Mouse (Mus musculus) forebrain, embryonic 15.5 days (tissue): ENCODE measurements around the gene Smim24. TPM values are rescaled to one million over a fixed set of nuclear protein-coding genes. Genes with fewer than 3 reads are reported as not detected.

Experiments used
- ATAC-seq: fragments of 200-750 bp; cut with Nextera tagmentation; replicated peaks from 2 replicates; pipeline ENCODE4 v1.8.0; 2017; ENCODE audit warnings: mild to moderate bottlenecking, moderate TSS enrichment, moderate library complexity
- H3K27ac ChIP-seq: fragments of 300-500 bp; sonication (generic); replicated peaks from 2 replicates; pipeline ENCODE4 v1.5.1; 2015; ENCODE audit warnings: mild to moderate bottlenecking, inconsistent platforms
- H3K27me3 ChIP-seq: fragments of 300-500 bp; sonication (generic); 2 replicates; pipeline ENCODE4 v1.6.1; 2015; ENCODE audit warnings: inconsistent platforms
- H3K36me3 ChIP-seq: fragments of 300-500 bp; sonication (generic); 2 replicates; pipeline ENCODE4 v1.6.1; 2015; ENCODE audit warnings: mild to moderate bottlenecking, inconsistent platforms
- H3K4me1 ChIP-seq: fragments of 300-500 bp; sonication (generic); 2 replicates; pipeline ENCODE4 v1.6.1; 2015; ENCODE audit warnings: inconsistent platforms
- H3K4me2 ChIP-seq: fragments of 300-500 bp; sonication (generic); replicated peaks from 2 replicates; pipeline ENCODE4 v1.6.1; 2015; ENCODE audit warnings: mild to moderate bottlenecking, inconsistent platforms
- H3K4me3 ChIP-seq: fragments of 300-500 bp; sonication (generic); 2 replicates; pipeline ENCODE4 v1.5.1; 2015; ENCODE audit warnings: mild to moderate bottlenecking, inconsistent platforms
- H3K9ac ChIP-seq: fragments of 300-500 bp; sonication (generic); replicated peaks from 2 replicates; pipeline ENCODE4 v1.6.1; 2015; ENCODE audit warnings: mild to moderate bottlenecking, inconsistent platforms
- H3K9me3 ChIP-seq: fragments of 300-500 bp; sonication (generic); 2 replicates; pipeline ENCODE4 v1.6.1; 2016; ENCODE audit warnings: inconsistent platforms
- WGBS: fragments of 180-500 bp; shearing (Covaris S2); methylation state at CpG from one replicate; pipeline ENCODE4 v1.1.7; 2015; ENCODE audit warnings: mixed read lengths; 5-methylcytosine and 5-hydroxymethylcytosine counted together
- polyA plus RNA-seq: library from polyadenylated mRNA; unstranded; fragments of >200 nt; fragmentation: Nextera tagmentation; extraction: Ambion mirVana; gene quantifications from 2 replicates; pipeline ENCODE4 v1.2.1, GENCODE M21; 2015

The Smim24 gene
- polyA plus RNA-seq, 1 experiment from 2014 or later, result 1.8 TPM

DNA sequence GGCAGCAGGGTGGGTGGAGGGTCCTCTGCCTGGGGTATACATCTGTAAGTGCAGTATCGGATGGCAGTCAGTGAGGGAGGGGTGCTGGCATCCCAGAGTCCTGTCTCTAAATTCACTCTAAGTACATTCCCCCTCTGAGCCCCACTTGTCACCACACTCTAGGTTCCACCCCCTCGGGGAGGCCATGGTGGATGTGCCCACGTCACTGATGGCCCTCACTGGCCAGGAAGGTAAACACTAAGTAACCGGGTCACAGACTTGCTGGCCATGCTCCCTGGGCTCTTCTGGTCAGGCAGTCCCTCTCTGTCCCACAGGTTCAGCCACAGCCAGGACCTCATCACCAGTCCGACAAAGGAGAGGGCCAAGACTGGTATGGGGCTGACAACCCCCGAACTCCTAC is 29.3 kb downstream of the Smim24 start:
- Histone ChIP-seq H3K4me1 (peaks cover 53% of the 10 kb centered on the region), H3K27me3 (peaks cover under 1% of the 10 kb centered on the region; the same call in 1 of the 2 replicates), H3K4me3 (no peak overlapping the region), H3K9me3 (no peaks in the 10 kb centered on the region), H3K9ac (no peak overlapping the region), H3K27ac (no peak overlapping the region), H3K36me3 (no peaks in the 10 kb centered on the region; the same call in 1 of the 2 replicates), H3K4me2 (no peak overlapping the region)
- WGBS, result 79% methylated on average over 6 of the region's 6 CpGs
- ATAC-seq, result no peak

DNA sequence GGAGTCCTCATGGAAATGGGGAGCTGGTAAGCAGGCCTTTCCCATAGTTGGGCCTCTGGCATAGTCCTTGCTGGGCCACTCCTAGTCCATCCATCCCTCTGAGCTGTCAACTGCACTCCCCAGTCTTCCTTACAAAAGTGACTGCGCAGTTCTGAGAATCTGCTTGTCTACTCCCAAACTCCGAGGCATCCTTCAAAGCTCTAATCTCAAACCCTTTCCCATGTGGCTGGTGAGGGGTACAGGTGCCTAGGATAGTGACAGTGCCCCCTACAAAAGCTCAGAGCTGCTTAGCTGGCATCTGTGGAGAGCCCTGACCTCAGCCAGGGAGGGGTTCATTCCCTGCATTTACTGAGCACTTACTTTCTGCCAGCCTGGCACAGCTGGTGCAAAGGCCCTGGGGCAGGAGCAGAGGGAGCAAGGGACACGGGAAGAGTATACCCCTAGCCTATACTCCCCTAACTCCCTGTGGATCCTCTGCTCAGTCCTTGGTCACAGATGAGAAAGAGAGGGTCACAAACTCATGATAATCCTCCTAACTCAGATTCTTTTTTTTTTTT is 29.9 kb downstream of the Smim24 start:
- H3K36me3 ChIP-seq, result no peaks in the 10 kb centered on the region; the same call in 1 of the 2 replicates
- no peak for ATAC-seq
- 83% methylated on average over 3 of the region's 3 CpGs for WGBS
- H3K9ac ChIP-seq, result no peak overlapping the region
- no peaks in the 10 kb centered on the region for H3K9me3 ChIP-seq
- no peak overlapping the region for H3K4me2 ChIP-seq
- H3K27me3 ChIP-seq, result peaks cover 4% of the 10 kb centered on the region; the same call in 1 of the 2 replicates
- no peak overlapping the region for H3K4me3 ChIP-seq
- H3K4me1 ChIP-seq, result peaks cover 50% of the 10 kb centered on the region
- H3K27ac ChIP-seq, result no peak overlapping the region

DNA sequence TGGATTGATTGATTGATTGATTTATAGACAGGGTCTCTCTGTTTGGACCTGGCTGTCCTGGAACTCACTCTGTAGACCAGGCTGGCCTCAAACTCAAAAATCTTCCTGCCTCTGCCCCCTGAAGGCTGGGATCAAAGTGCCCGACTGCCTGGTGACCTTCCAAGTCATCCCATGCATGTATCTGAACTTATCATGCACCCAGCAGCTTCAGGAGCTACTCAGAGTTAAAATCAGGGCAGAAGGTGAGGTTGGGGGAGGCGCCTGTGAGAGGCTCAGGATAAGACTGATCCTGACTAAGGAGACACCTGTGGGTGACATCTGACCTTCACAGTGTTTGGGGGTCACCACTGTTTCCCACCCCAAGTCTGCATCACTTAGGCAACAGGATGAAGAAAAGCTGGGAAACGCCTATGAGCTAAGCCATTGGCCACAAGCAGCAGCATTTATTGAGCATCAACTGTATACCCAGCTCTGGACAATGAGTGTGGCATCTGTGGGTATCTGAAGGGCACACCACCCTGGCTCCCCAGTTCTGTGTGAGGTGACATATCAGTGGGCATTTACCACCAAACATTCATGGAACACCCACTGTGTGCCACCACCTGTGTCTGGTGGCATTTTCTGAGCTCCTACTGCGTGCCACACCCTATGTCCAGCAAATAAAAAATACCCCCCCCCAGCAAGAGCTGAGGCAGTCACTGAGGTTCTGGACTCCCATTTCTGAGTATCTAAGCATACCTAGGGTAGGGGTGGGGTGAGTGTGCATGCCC is 30.8 kb downstream of the Smim24 start:
- 0 out of 2 replicates have a peak overlapping the region, but pooled peaks have one; percentile 63 for H3K4me2 ChIP-seq

DNA sequence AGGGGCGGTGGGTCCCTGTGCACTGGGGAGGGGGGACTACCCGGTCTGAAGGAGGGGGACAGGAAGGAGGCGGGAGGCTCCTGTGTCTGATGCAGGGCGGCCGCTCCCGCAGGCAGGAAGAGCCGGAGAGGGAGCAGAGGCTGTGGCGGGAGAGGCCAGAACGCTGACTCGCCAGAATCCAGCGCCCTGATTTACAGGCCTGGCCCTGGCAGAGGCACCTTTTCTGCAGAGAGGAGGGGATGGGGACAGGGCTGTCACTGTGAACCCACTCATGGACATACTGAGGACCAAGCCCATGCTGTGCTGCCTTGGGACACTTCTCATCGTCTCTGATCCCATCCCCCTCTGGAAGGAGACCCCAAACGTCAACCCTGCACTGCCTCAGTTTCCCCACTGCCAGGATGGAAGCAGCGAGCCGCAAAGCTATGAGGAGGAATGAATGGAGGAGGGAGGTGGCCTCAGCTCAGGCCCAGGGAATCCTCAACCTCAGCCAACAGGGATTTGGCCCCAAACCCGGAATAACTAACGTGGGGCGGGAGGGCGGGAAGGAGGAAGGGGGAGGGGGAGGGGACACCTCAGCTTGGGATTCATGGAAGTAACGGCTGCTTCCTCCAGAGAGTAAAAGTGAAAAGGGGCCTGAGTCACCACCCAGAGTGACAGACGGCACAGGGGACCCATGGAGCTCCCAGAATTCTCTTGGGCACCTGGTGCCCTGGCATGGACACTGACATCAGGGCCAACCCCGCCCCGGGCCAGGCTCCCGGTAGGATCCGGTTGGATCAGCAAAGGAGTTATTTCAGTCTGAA is 31.6 kb downstream of the Smim24 start:
- no peak overlapping the region for H3K4me3 ChIP-seq
- H3K4me1 ChIP-seq, result peaks cover 42% of the 10 kb centered on the region
- H3K27ac ChIP-seq, result peak overlapping the region; percentile 70
- H3K9ac ChIP-seq, result peak overlapping the region; percentile 7; the same call in 1 of the 2 replicates
- no peaks in the 10 kb centered on the region for H3K9me3 ChIP-seq
- no peak; the same call in 1 of the 2 replicates for ATAC-seq
- peaks cover 7% of the 10 kb centered on the region; the same call in 1 of the 2 replicates for H3K27me3 ChIP-seq
- 5% methylated on average over 25 of the region's 25 CpGs for WGBS
- H3K4me2 ChIP-seq, result peak overlapping the region; percentile 63; the same call in 1 of the 2 replicates
- H3K36me3 ChIP-seq, result no peaks in the 10 kb centered on the region; the same call in 1 of the 2 replicates

More for the DNA sequence above, 30.8 kb downstream of the Smim24 start:
- no peaks in the 10 kb centered on the region; the same call in 1 of the 2 replicates for H3K36me3 ChIP-seq
- ATAC-seq, result no peak
- H3K27ac ChIP-seq, result peak overlapping the region; percentile 70
- H3K27me3 ChIP-seq, result peaks cover 7% of the 10 kb centered on the region; the same call in 1 of the 2 replicates
- H3K4me1 ChIP-seq, result peaks cover 41% of the 10 kb centered on the region
- H3K4me3 ChIP-seq, result no peak overlapping the region
- H3K9me3 ChIP-seq, result no peaks in the 10 kb centered on the region
- H3K9ac ChIP-seq, result 0 out of 2 replicates have a peak overlapping the region, but pooled peaks have one; percentile 7
- 73% methylated on average over 4 of the region's 4 CpGs for WGBS

DNA sequence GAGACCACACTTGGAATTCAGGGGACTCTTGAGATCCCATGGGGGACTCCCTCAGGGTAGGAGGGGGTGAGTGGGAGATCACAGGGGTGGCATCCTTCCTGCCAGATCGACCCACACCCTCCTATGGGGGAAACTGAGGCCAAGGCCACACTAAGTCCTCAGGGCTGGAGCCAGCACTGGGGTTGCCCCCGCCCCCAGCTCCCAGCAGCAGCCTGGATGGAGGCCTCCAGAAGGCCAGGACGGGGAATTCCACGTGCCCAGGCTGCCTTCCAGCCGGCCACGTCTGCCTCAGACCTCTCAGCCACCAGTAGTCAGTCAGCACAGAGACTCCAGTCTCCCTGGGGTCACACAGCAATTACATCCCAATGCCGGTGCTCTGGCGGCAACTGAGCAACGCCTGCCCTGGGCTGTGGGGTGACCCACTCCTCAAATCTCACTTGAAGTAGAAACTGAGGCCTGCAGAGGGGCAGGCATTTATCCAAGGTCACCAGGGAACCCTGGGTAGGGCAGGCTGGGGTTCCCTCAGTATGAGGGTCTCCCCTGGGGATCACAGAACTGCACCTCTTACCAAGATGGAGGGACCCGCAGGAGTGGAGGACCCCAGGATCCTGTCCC is 32.5 kb downstream of the Smim24 start:
- H3K4me1 ChIP-seq, result peaks cover 47% of the 10 kb centered on the region
- H3K9ac ChIP-seq, result no peak overlapping the region; the same call in 1 of the 2 replicates
- H3K27ac ChIP-seq, result peak overlapping the region; percentile 70
- peak overlapping the region; percentile 44; the same call in 1 of the 2 replicates for H3K4me3 ChIP-seq
- H3K27me3 ChIP-seq, result peaks cover 7% of the 10 kb centered on the region; the same call in 1 of the 2 replicates
- no peaks in the 10 kb centered on the region for H3K9me3 ChIP-seq
- H3K36me3 ChIP-seq, result no peaks in the 10 kb centered on the region
- WGBS, result 29% methylated on average over 10 of the region's 10 CpGs
- no peak for ATAC-seq
- peak overlapping the region; percentile 63 for H3K4me2 ChIP-seq

DNA sequence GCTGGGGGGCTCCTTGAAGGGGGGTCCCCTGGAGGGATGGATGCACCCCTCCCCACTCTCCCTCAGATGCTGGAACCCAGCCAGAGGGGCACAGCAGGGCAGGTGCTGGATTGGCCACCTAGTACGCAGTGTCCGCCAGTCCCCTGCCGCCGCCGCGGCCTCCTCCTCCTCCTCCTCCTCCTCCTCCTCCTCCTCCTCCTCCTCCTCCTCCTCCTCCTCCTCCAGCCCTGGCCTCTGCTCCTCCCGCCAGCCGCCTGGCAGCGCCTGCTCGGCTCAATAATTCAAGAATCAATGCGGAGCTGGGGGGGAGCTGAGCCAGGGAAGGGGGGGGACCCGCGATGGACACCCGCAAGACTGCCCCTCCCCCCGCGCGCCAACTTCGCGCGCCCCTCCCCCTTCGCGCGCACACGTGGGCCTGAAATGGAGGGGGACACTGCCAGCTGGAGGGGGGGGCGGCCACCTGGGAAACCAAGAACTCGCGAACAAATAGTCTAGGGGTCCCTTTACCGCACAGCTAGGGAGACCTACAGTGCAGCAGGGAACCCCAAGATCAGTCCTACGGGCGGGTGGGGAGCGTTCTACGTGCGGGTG is 33.3 kb downstream of the Smim24 start:
- Histone ChIP-seq H3K27me3 (peaks cover 7% of the 10 kb centered on the region; the same call in 1 of the 2 replicates), H3K9me3 (no peaks in the 10 kb centered on the region), H3K36me3 (no peaks in the 10 kb centered on the region), H3K27ac (peak overlapping the region; percentile 42), H3K4me1 (peaks cover 50% of the 10 kb centered on the region), H3K4me3 (peak overlapping the region; percentile 44), H3K4me2 (peak overlapping the region; percentile 63), H3K9ac (peak overlapping the region; percentile 55)
- ATAC-seq, result no peak
- 3% methylated on average over 18 of the region's 33 CpGs for WGBS

DNA sequence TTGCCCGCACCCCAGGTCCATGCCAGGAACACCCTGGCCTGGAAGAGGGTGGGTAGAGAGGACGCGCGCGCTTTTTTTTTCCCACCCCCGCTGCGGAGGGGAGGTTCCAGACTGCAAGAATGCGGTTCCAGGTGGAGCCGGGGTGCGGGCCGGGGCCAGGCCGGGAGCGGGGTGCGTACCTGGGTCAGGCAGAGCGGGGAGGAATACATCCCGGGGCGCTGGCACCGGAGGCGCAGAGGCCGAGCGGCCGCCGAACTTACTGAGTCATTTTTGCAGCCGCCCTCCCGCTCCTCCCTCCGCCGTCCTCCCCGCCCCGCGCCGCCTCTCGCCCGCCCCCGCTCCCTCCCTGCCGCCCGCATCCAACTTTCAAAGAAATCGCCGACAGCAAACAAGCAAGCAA is 34.0 kb downstream of the Smim24 start:
- H3K36me3 ChIP-seq, result no peaks in the 10 kb centered on the region
- peak overlapping the region; percentile 55 for H3K9ac ChIP-seq
- WGBS, result under 1% methylated on average over 38 of the region's 38 CpGs
- peaks cover 55% of the 10 kb centered on the region for H3K4me1 ChIP-seq
- H3K4me3 ChIP-seq, result peak overlapping the region; percentile 44
- no peak for ATAC-seq
- H3K9me3 ChIP-seq, result no peaks in the 10 kb centered on the region
- H3K4me2 ChIP-seq, result peak overlapping the region; percentile 63
- H3K27me3 ChIP-seq, result peaks cover 7% of the 10 kb centered on the region; the same call in 1 of the 2 replicates
- peak overlapping the region; percentile 24; the same call in 1 of the 2 replicates for H3K27ac ChIP-seq

DNA sequence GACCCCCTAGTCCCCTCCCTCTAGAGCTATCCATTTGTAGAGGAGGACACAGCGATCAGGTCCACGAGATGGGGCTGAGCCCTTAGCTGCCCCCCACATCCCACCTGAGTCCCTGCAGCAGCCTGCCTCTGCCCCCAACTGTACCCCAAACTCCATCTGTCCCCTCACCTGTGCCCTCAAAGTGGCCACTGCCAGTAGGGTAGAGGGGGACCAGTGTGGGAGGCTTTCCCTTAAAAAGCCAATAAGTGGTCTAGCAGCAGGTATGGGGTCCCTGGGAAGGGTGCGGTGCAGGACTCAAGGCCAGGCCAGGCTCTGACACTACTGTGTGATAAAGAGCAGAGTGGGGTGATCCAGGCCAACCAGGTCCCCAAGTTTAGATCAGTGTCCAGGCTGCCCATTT is 34.5 kb downstream of the Smim24 start:
- H3K4me2 ChIP-seq, result peak overlapping the region; percentile 63
- H3K36me3 ChIP-seq, result no peaks in the 10 kb centered on the region
- 35% methylated on average over 3 of the region's 3 CpGs for WGBS
- H3K9me3 ChIP-seq, result no peaks in the 10 kb centered on the region
- H3K27ac ChIP-seq, result 0 out of 2 replicates have a peak overlapping the region, but pooled peaks have one; percentile 14
- 0 out of 2 replicates have a peak overlapping the region, but pooled peaks have one; percentile 55 for H3K9ac ChIP-seq
- peak overlapping the region; percentile 44 for H3K4me3 ChIP-seq
- no peak for ATAC-seq
- peaks cover 57% of the 10 kb centered on the region for H3K4me1 ChIP-seq
- peaks cover 7% of the 10 kb centered on the region; the same call in 1 of the 2 replicates for H3K27me3 ChIP-seq

DNA sequence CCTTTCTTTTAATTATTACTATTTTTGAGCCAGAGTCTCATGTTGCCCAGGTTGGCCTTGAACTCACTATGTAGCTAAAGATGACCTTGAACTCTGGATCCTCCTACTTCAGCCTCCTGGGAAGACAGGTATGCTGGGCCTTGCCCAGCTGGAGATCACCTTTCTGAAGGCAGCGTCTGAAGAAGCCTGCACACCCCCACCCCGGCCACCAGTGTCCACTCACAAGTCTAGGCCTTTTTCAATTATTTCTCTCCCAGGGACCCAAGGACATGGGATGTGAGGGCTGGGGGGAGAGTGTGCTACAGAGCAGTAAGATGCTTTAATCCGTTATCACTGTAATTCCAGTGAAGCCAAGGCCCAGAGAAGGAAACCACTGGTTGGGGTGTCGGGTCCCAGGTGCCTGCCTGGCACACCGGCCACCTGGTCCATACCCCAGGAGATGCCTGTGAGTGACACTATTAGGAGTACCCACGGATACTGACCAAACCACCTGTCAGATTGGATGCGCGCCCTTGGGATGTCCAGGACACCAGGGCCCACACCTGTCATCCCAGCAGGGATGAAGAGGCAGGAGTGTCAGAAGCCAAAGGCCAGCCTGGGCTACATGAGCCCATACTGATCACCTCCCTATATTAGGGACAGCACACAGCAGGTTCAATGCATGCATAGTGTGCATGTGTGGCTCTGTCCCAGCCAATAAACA is 35.1 kb downstream of the Smim24 start:
- Histone ChIP-seq H3K27me3 (peaks cover 7% of the 10 kb centered on the region; the same call in 1 of the 2 replicates), H3K4me1 (peaks cover 62% of the 10 kb centered on the region)
- WGBS, result 83% methylated on average over 8 of the region's 8 CpGs

DNA sequence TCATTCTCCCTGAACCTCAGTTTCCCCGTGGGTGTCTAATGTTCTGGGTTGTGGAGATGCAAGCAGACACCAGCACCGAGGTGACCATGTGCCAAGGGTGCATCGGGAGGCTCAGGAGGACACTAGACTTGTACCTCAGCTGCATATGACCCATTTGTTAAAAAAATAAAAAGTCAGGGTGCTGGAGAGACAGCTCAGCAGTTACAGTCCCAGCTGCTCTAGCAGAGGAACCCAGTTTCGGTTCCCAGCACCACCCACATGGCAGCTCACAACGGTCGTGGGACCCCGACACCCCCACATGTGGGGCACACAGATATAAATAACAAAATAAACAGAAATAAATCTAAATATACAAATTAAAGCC is 35.6 kb downstream of the Smim24 start:
- Histone ChIP-seq H3K27ac (no peak overlapping the region), H3K27me3 (peaks cover 7% of the 10 kb centered on the region; the same call in 1 of the 2 replicates), H3K4me3 (no peak overlapping the region), H3K4me2 (no peak overlapping the region), H3K9me3 (no peaks in the 10 kb centered on the region), H3K36me3 (no peaks in the 10 kb centered on the region), H3K9ac (no peak overlapping the region), H3K4me1 (peaks cover 67% of the 10 kb centered on the region)
- no peak for ATAC-seq
- 91% methylated on average over 7 of the region's 7 CpGs for WGBS

More for the DNA sequence above, 35.1 kb downstream of the Smim24 start:
- Histone ChIP-seq H3K4me2 (no peak overlapping the region), H3K9me3 (no peaks in the 10 kb centered on the region), H3K9ac (no peak overlapping the region), H3K4me3 (no peak overlapping the region), H3K27ac (no peak overlapping the region), H3K36me3 (no peaks in the 10 kb centered on the region)
- no peak for ATAC-seq
